Mouse (Mus musculus): ENCODE measurements at regions not wholly inside any gene's neighbourhood (a gene's known extent, or its start where the extent isn't known, plus 50 kb on each side); places are given as distances from the start of the nearest gene placed in this dataset.

DNA sequence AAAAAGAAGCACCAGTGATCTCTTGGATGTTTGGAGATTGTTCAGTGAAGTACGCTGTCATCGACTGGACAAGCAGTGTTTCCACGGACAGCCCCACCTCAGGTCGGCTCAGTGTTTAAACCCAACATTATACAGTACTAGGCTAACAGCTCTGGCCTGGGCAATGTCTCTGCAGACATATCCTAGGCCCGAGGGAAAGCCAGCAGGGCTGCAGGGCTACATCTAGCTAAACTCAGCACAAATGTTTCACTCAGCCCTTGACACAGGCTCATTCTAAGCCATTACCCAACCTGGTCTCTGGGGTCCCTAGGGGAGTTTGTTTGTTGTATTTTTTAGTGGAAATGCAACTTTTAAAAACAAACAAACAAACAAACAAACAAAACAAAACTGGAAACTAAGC lies 52.1 kb upstream of the Anapc15-ps start:
- DNase-seq (ENCODE audit: extremely low read depth, insufficient read length, low spot score), result no peak
